Mouse (Mus musculus) right cerebral cortex, adult 2 months (tissue): ENCODE data around the gene Fgfr2.

Experiments
- DNase-seq, 2 experiments: peaks; one replicate each; pipeline ENCODE4 v3.0.0; 2021 to 2022; ENCODE audit warnings: low spot score in 2 of 2

Fgfr2 gene

GRCm38 (mm10) chr7:130261684-130262527 is 2861.2 kb downstream of the Fgfr2 start:
- no peak for DNase-seq

DNA sequence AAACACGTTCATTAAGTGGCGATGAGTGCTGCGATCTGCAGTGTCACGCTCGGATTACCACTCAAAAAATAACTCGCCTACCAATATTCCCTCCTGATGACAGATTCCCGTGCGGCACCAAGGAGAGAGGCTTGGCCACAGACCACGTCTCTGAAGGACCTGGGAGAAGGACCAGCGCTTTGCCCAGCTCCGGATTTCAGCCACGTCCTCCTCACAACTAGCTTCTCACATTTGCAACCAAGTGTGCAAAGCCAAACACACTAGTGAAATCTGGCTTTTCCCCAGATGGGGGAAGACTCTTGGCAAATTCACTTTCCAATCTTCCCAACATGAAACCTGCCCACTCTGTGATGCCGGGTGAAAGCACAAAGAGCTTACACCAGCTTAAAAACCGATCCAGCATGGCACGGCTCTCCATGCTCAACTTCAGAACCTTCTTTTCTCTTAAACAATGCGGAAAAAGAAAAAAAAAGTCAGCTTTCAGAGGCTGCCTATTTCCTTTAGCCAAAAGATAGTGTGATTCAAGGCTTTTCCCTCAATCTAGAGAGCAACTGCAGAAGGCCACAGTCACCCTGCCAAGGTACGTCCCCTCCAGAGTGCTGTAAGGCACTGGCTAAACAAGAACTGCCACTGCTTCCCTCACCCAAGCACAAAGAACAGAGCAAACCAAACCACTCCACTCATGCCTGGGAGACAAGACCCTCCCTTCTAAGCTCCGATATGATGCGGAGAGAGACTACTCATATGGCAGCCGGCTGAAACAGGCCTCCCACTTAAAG is 2862.1 kb downstream of the Fgfr2 start:
- no peak for DNase-seq

- DNase-seq = no peak
Measured at GRCm38 (mm10) chr7:130260060-130260459, 2863.1 kb downstream of the Fgfr2 start.

GRCm38 (mm10) chr7:130258704-130259295 is 2864.3 kb downstream of the Fgfr2 start:
- DNase-seq = no peak

- DNase-seq = no peak
Measured at GRCm38 (mm10) chr7:130257991-130258703, 2865.0 kb downstream of the Fgfr2 start.

GRCm38 (mm10) chr7:130253264-130253663 is 2869.9 kb downstream of the Fgfr2 start:
- no peak for DNase-seq

- DNase-seq = no peak
Measured at GRCm38 (mm10) chr7:130251936-130252523, 2871.1 kb downstream of the Fgfr2 start.

DNA sequence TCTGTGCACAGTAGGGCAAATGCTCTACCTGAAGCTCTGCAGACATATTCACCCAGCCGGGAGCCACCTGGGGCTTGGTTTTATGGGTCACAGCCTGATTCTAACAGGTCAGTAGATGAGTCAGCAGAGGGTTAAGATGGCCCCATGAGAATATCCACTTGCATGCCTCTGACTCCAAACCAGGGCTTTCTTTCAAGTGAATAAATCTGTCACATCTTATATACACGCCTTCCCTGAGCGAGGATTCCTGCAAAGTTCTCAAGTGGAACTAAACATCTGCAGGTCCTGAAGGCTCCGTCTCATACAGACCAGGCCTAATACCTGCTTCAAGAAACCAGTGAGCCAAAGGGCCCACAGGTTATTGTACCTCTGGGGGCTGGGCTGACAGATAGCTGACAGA is 2872.2 kb downstream of the Fgfr2 start:
- no peak for DNase-seq

DNA sequence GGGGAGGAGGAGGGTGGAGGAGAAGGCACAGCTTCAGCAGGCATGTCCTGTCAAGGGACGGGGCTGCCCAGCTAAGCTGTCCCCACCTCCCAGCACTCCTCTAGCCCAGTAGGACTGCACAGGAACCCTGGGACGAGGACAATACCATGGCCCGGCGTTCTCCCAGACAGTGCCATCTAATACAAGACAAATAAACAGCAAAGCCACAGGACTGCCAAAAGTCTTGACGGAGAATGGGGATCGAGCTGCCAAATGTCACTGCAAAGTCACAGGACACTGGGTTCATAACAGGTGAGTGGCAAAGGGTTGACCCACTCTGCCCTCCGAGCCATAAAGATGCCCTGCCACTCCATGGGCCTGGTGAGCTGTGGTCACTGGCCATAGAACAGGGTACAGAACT is 2874.7 kb downstream of the Fgfr2 start:
- DNase-seq = no peak

- DNase-seq = no peak
Measured at GRCm38 (mm10) chr7:130247831-130248230, 2875.3 kb downstream of the Fgfr2 start.

GRCm38 (mm10) chr7:130246483-130246882 is 2876.7 kb downstream of the Fgfr2 start:
- no peak for DNase-seq

- no peak for DNase-seq
Measured at GRCm38 (mm10) chr7:130244545-130244944, 2878.6 kb downstream of the Fgfr2 start.

- DNase-seq = no peak
Measured at GRCm38 (mm10) chr7:130243811-130244210, 2879.3 kb downstream of the Fgfr2 start.

DNA sequence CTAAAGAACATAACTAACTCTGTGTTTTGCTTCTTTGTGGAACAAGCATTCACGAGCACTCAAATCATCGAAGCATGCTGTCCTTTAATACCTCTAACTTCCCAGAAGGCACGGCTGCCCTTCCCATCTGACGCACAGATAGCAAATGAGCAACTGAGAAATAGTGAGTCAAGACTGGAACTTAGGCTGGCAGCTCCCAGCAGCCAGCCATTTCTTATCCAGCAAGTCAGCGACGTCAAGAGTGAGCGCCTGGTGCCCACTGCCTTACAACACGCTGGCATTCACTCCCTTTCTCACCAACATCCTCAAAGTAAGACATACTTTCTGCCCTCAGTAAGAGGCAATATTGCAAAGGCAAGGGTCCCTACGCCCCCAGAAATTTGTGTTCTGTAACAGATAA is 2883.0 kb downstream of the Fgfr2 start:
- no peak for DNase-seq

- no peak for DNase-seq
Measured at GRCm38 (mm10) chr7:130237244-130237643, 2885.9 kb downstream of the Fgfr2 start.

- no peak for DNase-seq
Measured at GRCm38 (mm10) chr7:130233777-130234176, 2889.4 kb downstream of the Fgfr2 start.

- no peak for DNase-seq
Measured at GRCm38 (mm10) chr7:130230034-130230433, 2893.1 kb downstream of the Fgfr2 start.

DNA sequence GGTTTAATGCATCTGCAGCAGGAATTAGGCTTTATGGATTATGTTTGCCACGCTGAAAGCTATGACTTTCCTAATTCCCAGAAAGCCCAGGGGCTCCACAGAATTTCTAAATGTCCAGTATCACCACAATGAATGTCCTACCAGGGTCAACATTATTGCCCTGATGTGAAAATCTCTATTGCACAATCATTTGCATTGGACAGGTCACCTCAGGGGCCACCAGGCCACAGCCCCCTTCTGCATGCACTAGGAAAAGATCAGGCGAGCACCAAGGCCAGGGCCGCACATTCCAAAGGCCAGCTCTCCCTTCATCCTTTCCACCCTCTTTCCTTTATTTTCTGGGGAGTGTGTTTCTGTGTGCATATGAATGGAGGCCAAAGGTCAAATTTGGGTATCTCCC is 2897.9 kb downstream of the Fgfr2 start:
- no peak for DNase-seq

DNA sequence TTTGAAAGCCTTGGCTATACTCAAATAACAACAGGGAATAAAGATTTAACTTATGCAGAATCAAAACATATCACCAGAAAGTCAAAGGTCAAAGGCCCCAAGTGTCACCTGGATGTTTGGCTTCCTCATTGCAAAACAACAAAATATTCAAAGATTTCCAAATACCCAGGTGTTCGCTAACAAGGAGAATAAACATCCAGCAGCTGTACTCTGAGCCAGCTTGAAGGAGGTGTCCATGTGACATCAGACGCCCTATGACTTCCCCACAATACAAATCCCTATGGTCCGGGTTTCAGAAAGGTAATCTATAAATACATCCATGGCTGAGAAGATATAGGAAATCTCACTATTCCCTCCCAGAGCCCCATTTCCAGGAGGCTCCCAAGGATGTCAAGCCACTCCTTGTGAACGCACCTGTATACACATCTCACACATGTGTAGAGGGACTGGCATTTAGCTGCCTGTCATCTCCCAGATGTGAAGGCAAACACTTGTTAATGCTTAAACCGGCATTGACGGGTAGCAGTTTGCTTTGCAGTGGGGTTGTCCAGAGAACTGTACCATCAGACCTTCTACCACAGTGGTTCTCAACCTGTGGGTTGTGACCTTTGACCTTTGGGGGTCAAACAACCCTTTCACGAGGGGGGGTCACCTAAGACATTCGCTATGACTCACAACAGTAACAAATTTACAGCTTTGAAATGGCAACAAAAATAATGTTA is 2900.4 kb downstream of the Fgfr2 start:
- DNase-seq = no peak

DNA sequence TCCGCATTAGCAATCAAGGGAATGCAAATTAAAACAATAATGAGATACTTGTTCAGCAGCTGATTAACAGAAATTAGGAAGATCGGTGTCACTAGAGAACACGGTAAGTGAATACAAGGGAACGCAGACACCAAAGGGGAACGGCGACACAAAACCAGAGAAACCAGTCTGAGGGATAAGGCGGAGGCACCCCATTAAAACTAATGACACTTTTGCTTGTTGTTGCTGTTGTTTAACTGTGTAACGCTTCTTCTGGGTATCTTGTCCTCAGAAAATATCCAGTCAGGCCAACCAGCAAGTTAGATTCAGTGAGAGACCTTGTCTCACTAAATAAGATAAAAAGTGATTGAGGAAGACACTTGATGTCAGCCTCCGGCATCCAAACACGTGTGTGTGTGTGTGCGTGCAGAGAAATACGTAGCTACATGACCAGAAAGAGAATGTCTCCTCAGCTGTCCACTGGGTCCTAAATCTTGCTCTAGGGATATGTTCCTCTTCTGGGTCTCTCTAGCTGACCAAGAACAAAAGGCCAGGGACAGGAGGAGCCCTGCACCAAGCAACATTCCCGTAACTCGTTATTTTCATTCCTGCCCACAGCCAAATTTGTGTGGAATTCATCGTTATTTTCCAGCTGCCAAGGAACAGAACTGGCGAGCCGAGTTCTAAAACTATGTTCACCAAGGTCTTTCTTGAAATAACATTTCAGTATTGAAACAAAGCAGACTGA is 2901.3 kb downstream of the Fgfr2 start:
- DNase-seq = no peak
